Comparison of ENCODE assay signal across 7 mouse cellular contexts in genomic region chr6:52217459-52217768, GRCm38 (mm10). TPM values are rescaled to one million over a fixed set of nuclear protein-coding genes. Genes with fewer than 3 reads are reported as not detected.
DNase-seq lines count a peak whose midpoint lies in the region; ATAC-seq lines count a peak whose summit lies in the region.

No protein-coding gene starts in this region.

- H3K27ac ChIP-seq in embryonic facial prominence, embryonic 10.5 days (replicated peaks), result no peak overlapping the region
- no peak overlapping the region for H3K27ac ChIP-seq in hindbrain, embryonic 10.5 days
- H3K27ac ChIP-seq in limb, embryonic 13.5 days, result peak overlapping the region; percentile 95
- H3K27ac ChIP-seq in midbrain, embryonic 14.5 days (replicated peaks; ENCODE audit: low read depth, low read length), result no peak overlapping the region

- peak; percentile 5 for ATAC-seq in activated CD4-positive, CD25-positive, alpha-beta regulatory T cell, adult 4 months
- peak; percentile 71 for ATAC-seq in limb, embryonic 13.5 days (ENCODE audit: low FRiP score, low read depth)
- ATAC-seq in midbrain, embryonic 14.5 days (ENCODE audit: low FRiP score, low TSS enrichment), result no peak

- peak overlapping the region; percentile 89 for H3K9ac ChIP-seq in limb, embryonic 13.5 days
- no peak overlapping the region for H3K9ac ChIP-seq in midbrain, embryonic 14.5 days (replicated peaks; ENCODE audit: low read length)

- no peaks in the 10 kb centered on the region for H3K9me3 ChIP-seq in embryonic facial prominence, embryonic 10.5 days
- no peaks in the 10 kb centered on the region for H3K9me3 ChIP-seq in hindbrain, embryonic 10.5 days
- no peaks in the 10 kb centered on the region for H3K9me3 ChIP-seq in limb, embryonic 13.5 days
- no peaks in the 10 kb centered on the region for H3K9me3 ChIP-seq in midbrain, embryonic 14.5 days (ENCODE audit: control insufficient read depth, low read length)

- peak overlapping the region; percentile 93 for H3K4me2 ChIP-seq in limb, embryonic 13.5 days (replicated peaks)
- peak overlapping the region; percentile 28 for H3K4me2 ChIP-seq in midbrain, embryonic 14.5 days (ENCODE audit: low read length)

- peaks cover 100% of the 10 kb centered on the region for H3K27me3 ChIP-seq in embryonic facial prominence, embryonic 10.5 days (replicated peaks; ENCODE audit: low read depth, poor library complexity, severe bottlenecking)
- peaks cover 100% of the 10 kb centered on the region for H3K27me3 ChIP-seq in hindbrain, embryonic 10.5 days (ENCODE audit: insufficient read depth, poor library complexity, severe bottlenecking)
- H3K27me3 ChIP-seq in limb, embryonic 13.5 days, result peaks cover 21% of the 10 kb centered on the region
- H3K27me3 ChIP-seq in midbrain, embryonic 14.5 days (ENCODE audit: control insufficient read depth, insufficient read depth, low read length), result peaks cover 98% of the 10 kb centered on the region

- peak; percentile 87 for DNase-seq in embryonic facial prominence, embryonic 10.5 days (ENCODE audit: low spot score)
- peak; percentile 77 for DNase-seq in hindbrain, embryonic 10.5 days (ENCODE audit: low spot score)
- DNase-seq in midbrain, embryonic 14.5 days, result no peak
- peak; percentile 79 to 94 for DNase-seq in urinary bladder, postnatal 36 days (ENCODE audit: low spot score in 2 of 2)
- no peak for DNase-seq in spleen, postnatal 10 days (ENCODE audit: low spot score in 2 of 2)

- H3K4me3 ChIP-seq in embryonic facial prominence, embryonic 10.5 days, result peak overlapping the region; percentile 43
- H3K4me3 ChIP-seq in hindbrain, embryonic 10.5 days, result peak overlapping the region; percentile 45
- H3K4me3 ChIP-seq in limb, embryonic 13.5 days, result peak overlapping the region; percentile 65
- H3K4me3 ChIP-seq in midbrain, embryonic 14.5 days (replicated peaks; ENCODE audit: low read depth, low read length), result peak overlapping the region; percentile 15; the same call in 1 of the 2 replicates

- no peaks in the 10 kb centered on the region for H3K36me3 ChIP-seq in embryonic facial prominence, embryonic 10.5 days (replicated peaks)
- no peaks in the 10 kb centered on the region for H3K36me3 ChIP-seq in hindbrain, embryonic 10.5 days
- no peaks in the 10 kb centered on the region for H3K36me3 ChIP-seq in limb, embryonic 13.5 days
- H3K36me3 ChIP-seq in midbrain, embryonic 14.5 days (ENCODE audit: control insufficient read depth, insufficient read depth, low read length), result no peaks in the 10 kb centered on the region

- WGBS in embryonic facial prominence, embryonic 10.5 days, result 0% methylated on average over 25 of the region's 25 CpGs
- under 1% methylated on average over 25 of the region's 25 CpGs for WGBS in hindbrain, embryonic 10.5 days
- WGBS in limb, embryonic 13.5 days, result 0% methylated on average over 25 of the region's 25 CpGs
- WGBS in midbrain, embryonic 14.5 days, result under 1% methylated on average over 25 of the region's 25 CpGs

- peaks cover 25% of the 10 kb centered on the region for H3K4me1 ChIP-seq in embryonic facial prominence, embryonic 10.5 days
- peaks cover 22% of the 10 kb centered on the region for H3K4me1 ChIP-seq in hindbrain, embryonic 10.5 days (replicated peaks)
- peaks cover 76% of the 10 kb centered on the region for H3K4me1 ChIP-seq in limb, embryonic 13.5 days
- 0 out of 2 replicates have a peak, but pooled peaks cover 3% of the 10 kb centered on the region for H3K4me1 ChIP-seq in midbrain, embryonic 14.5 days (ENCODE audit: control insufficient read depth, insufficient read depth, low read length)

RNA-seq across cellular contexts. Expression of gene Hoxa7, which starts 4.2 kb away (rescaled TPM):
- polyA plus RNA-seq in activated CD4-positive, CD25-positive, alpha-beta regulatory T cell, adult 4 months (2017; shearing (Covaris generic)), result not detected
- 0.15 TPM in 1 of 2 replicates, not detected in the other for polyA plus RNA-seq in embryonic facial prominence, embryonic 10.5 days (2016; fragmentation: Nextera tagmentation; extraction: Ambion mirVana)
- polyA plus RNA-seq in hindbrain, embryonic 10.5 days (2016; fragmentation: Nextera tagmentation; extraction: Ambion mirVana), result not detected in 2 replicates
- polyA plus RNA-seq in limb, embryonic 13.5 days (2015; fragmentation: Nextera tagmentation; extraction: Ambion mirVana), result 11.8 and 13.1 TPM in 2 replicates
- not detected in 2 replicates for polyA plus RNA-seq in midbrain, embryonic 14.5 days (2014; fragmentation: Nextera tagmentation; extraction: Ambion mirVana)

RNA-seq across cellular contexts. Expression of gene Gm28308, which starts 4.3 kb away (rescaled TPM):
- polyA plus RNA-seq in activated CD4-positive, CD25-positive, alpha-beta regulatory T cell, adult 4 months (2017; shearing (Covaris generic)), result not detected
- polyA plus RNA-seq in embryonic facial prominence, embryonic 10.5 days (2016; fragmentation: Nextera tagmentation; extraction: Ambion mirVana), result not detected in 2 replicates
- not detected in 2 replicates for polyA plus RNA-seq in hindbrain, embryonic 10.5 days (2016; fragmentation: Nextera tagmentation; extraction: Ambion mirVana)
- 0.29 TPM in 1 of 2 replicates, not detected in the other for polyA plus RNA-seq in limb, embryonic 13.5 days (2015; fragmentation: Nextera tagmentation; extraction: Ambion mirVana)
- not detected in 2 replicates for polyA plus RNA-seq in midbrain, embryonic 14.5 days (2014; fragmentation: Nextera tagmentation; extraction: Ambion mirVana)

RNA-seq across cellular contexts. Expression of gene Hoxa3, which starts 4.3 kb away (rescaled TPM):
- polyA plus RNA-seq in activated CD4-positive, CD25-positive, alpha-beta regulatory T cell, adult 4 months (2017; shearing (Covaris generic)), result under 1 TPM in 1 of 2 experiments, not detected in 1; 0.21 TPM
- polyA plus RNA-seq in embryonic facial prominence, embryonic 10.5 days (2016; fragmentation: Nextera tagmentation; extraction: Ambion mirVana), result 0.66 and 2.2 TPM in 2 replicates
- 3.6 and 9.7 TPM in 2 replicates for polyA plus RNA-seq in hindbrain, embryonic 10.5 days (2016; fragmentation: Nextera tagmentation; extraction: Ambion mirVana)
- polyA plus RNA-seq in limb, embryonic 13.5 days (2015; fragmentation: Nextera tagmentation; extraction: Ambion mirVana), result 5.9 and 6.3 TPM in 2 replicates
- not detected in 2 replicates for polyA plus RNA-seq in midbrain, embryonic 14.5 days (2014; fragmentation: Nextera tagmentation; extraction: Ambion mirVana)

RNA-seq across cellular contexts. Expression of gene Hoxa6, which starts 8.9 kb away (rescaled TPM):
- not detected for polyA plus RNA-seq in activated CD4-positive, CD25-positive, alpha-beta regulatory T cell, adult 4 months (2017; shearing (Covaris generic))
- polyA plus RNA-seq in embryonic facial prominence, embryonic 10.5 days (2016; fragmentation: Nextera tagmentation; extraction: Ambion mirVana), result not detected in 2 replicates
- not detected in 2 replicates for polyA plus RNA-seq in hindbrain, embryonic 10.5 days (2016; fragmentation: Nextera tagmentation; extraction: Ambion mirVana)
- polyA plus RNA-seq in limb, embryonic 13.5 days (2015; fragmentation: Nextera tagmentation; extraction: Ambion mirVana), result 0.97 and 1.2 TPM in 2 replicates
- not detected in 2 replicates for polyA plus RNA-seq in midbrain, embryonic 14.5 days (2014; fragmentation: Nextera tagmentation; extraction: Ambion mirVana)

RNA-seq across cellular contexts. Expression of gene Hoxa5, which starts 13.0 kb away (rescaled TPM):
- polyA plus RNA-seq in activated CD4-positive, CD25-positive, alpha-beta regulatory T cell, adult 4 months (2017; shearing (Covaris generic)), result not detected
- 0.23 TPM in 1 of 2 replicates, not detected in the other for polyA plus RNA-seq in embryonic facial prominence, embryonic 10.5 days (2016; fragmentation: Nextera tagmentation; extraction: Ambion mirVana)
- polyA plus RNA-seq in hindbrain, embryonic 10.5 days (2016; fragmentation: Nextera tagmentation; extraction: Ambion mirVana), result 1.8 TPM in 1 of 2 replicates, not detected in the other
- 4.8 and 5.3 TPM in 2 replicates for polyA plus RNA-seq in limb, embryonic 13.5 days (2015; fragmentation: Nextera tagmentation; extraction: Ambion mirVana)
- not detected in 2 replicates for polyA plus RNA-seq in midbrain, embryonic 14.5 days (2014; fragmentation: Nextera tagmentation; extraction: Ambion mirVana)

Comparison
In these comparisons a context has a peak if more than half of its experiments do, and no peak if none do; other contexts are left out.
1. DNase-seq: peak in embryonic facial prominence, embryonic 10.5 days (single experiment), hindbrain, embryonic 10.5 days (single experiment) and urinary bladder, postnatal 36 days (2 of 2); none in midbrain, embryonic 14.5 days (single experiment) and spleen, postnatal 10 days (0 of 2).
2. H3K4me3 ChIP-seq: peak in every context shown above with its lines; median percentile 65 in limb, embryonic 13.5 days; 45 in hindbrain, embryonic 10.5 days; 43 in embryonic facial prominence, embryonic 10.5 days; 15 in midbrain, embryonic 14.5 days.
3. RNA of gene Hoxa7, which starts 4.2 kb away (polyA plus RNA-seq): 11.8 to 13.1 TPM in limb, embryonic 13.5 days; not detected in hindbrain, embryonic 10.5 days, not detected in activated CD4-positive, CD25-positive, alpha-beta regulatory T cell, adult 4 months, 0.15 TPM in embryonic facial prominence, embryonic 10.5 days and not detected in midbrain, embryonic 14.5 days; every median in the first group is over 10 times any median in the second.